Mouse (Mus musculus) ES-Bruce4 (cell line): ENCODE measurements at regions not wholly inside any gene's neighbourhood (a gene's known extent, or its start where the extent isn't known, plus 50 kb on each side); places are given as distances from the start of the nearest gene placed in this dataset.

ENCODE experiments used
- H3K27ac ChIP-seq: 2 replicates; pipeline ENCODE4 v1.5.1; 2012; ENCODE audit warnings: low read length, inconsistent platforms; ENCODE audit not compliant: insufficient read depth
- H3K27me3 ChIP-seq: 2 replicates; pipeline ENCODE4 v1.6.1; 2012; ENCODE audit warnings: mild to moderate bottlenecking, low read length, inconsistent platforms; ENCODE audit not compliant: control insufficient read depth, poor library complexity, insufficient read depth, severe bottlenecking
- H3K36me3 ChIP-seq: 2 replicates; pipeline ENCODE4 v1.6.1; 2012; ENCODE audit warnings: inconsistent platforms, mild to moderate bottlenecking, low read length, moderate library complexity; ENCODE audit not compliant: control insufficient read depth, poor library complexity, insufficient read depth, severe bottlenecking
- H3K4me1 ChIP-seq: one replicate; pipeline ENCODE4 v1.8.1; 2011; ENCODE audit warnings: low read length; ENCODE audit not compliant: control insufficient read depth, insufficient read depth
- H3K4me3 ChIP-seq: 2 replicates; pipeline ENCODE4 v1.5.1; 2011; ENCODE audit warnings: low read depth, mild to moderate bottlenecking, low read length
- H3K9ac ChIP-seq: 2 replicates; pipeline ENCODE4 v1.6.1; 2012; ENCODE audit warnings: low read depth, mild to moderate bottlenecking, inconsistent platforms; ENCODE audit not compliant: poor library complexity, severe bottlenecking
- H3K9me3 ChIP-seq: replicated peaks from 2 replicates; pipeline ENCODE4 v1.6.1; 2012; ENCODE audit warnings: mild to moderate bottlenecking, low read length, inconsistent platforms; ENCODE audit not compliant: control insufficient read depth, poor library complexity, insufficient read depth, severe bottlenecking
- CTCF ChIP-seq: IDR thresholded peaks from one replicate; pipeline ENCODE4 v1.8.1; 2011; ENCODE audit warnings: low read depth, low read length
- EP300 ChIP-seq: IDR thresholded peaks from 2 replicates; pipeline ENCODE4 v1.6.1; 2011; ENCODE audit warnings: low read depth, low read length; ENCODE audit not compliant: insufficient read depth
- POLR2A ChIP-seq: IDR thresholded peaks from one replicate; pipeline ENCODE4 v1.8.1; 2011; ENCODE audit warnings: low read length; ENCODE audit not compliant: insufficient read depth

- H3K9me3 ChIP-seq: no peaks in the 10 kb centered on the region
- H3K4me3 ChIP-seq: no peak overlapping the region
- no peak overlapping the region for H3K27ac ChIP-seq
- no peaks in the 10 kb centered on the region for H3K4me1 ChIP-seq
- TF ChIP-seq POLR2A: no peak
- no peak for TF ChIP-seq CTCF
- TF ChIP-seq EP300: no peak
- no peak overlapping the region for H3K9ac ChIP-seq
- H3K36me3 ChIP-seq: no peaks in the 10 kb centered on the region
- H3K27me3 ChIP-seq: no peaks in the 10 kb centered on the region
Measured at GRCm38 (mm10) chr5:46709596-46709995, 852.2 kb upstream of the Lcorl start.

- Histone ChIP-seq H3K27me3 (no peaks in the 10 kb centered on the region), H3K9ac (no peak overlapping the region), H3K27ac (no peak overlapping the region), H3K4me1 (no peaks in the 10 kb centered on the region), H3K36me3 (no peaks in the 10 kb centered on the region), H3K4me3 (no peak overlapping the region), H3K9me3 (no peaks in the 10 kb centered on the region)
- TF ChIP-seq EP300: no peak
- no peak for TF ChIP-seq CTCF
- no peak for TF ChIP-seq POLR2A
Measured at GRCm38 (mm10) chr5:46707845-46708244, 850.4 kb upstream of the Lcorl start.

- Histone ChIP-seq H3K36me3 (no peaks in the 10 kb centered on the region), H3K27me3 (no peaks in the 10 kb centered on the region), H3K9me3 (no peaks in the 10 kb centered on the region), H3K27ac (no peak overlapping the region), H3K4me1 (no peaks in the 10 kb centered on the region), H3K9ac (no peak overlapping the region), H3K4me3 (no peak overlapping the region)
- TF ChIP-seq EP300 (no peak), CTCF (no peak), POLR2A (no peak)
Measured at GRCm38 (mm10) chr5:46707021-46707420, 849.6 kb upstream of the Lcorl start.

GRCm38 (mm10) chr5:46678007-46678406 lies 820.6 kb upstream of the Lcorl start:
- Histone ChIP-seq H3K27me3 (no peaks in the 10 kb centered on the region), H3K36me3 (no peaks in the 10 kb centered on the region), H3K9me3 (no peaks in the 10 kb centered on the region), H3K4me3 (no peak overlapping the region), H3K4me1 (no peaks in the 10 kb centered on the region), H3K9ac (no peak overlapping the region), H3K27ac (no peak overlapping the region)
- no peak for TF ChIP-seq EP300
- no peak for TF ChIP-seq CTCF
- TF ChIP-seq POLR2A: no peak

- Histone ChIP-seq H3K27ac (no peak overlapping the region), H3K4me3 (no peak overlapping the region), H3K4me1 (no peaks in the 10 kb centered on the region), H3K27me3 (no peaks in the 10 kb centered on the region), H3K36me3 (no peaks in the 10 kb centered on the region), H3K9me3 (no peaks in the 10 kb centered on the region), H3K9ac (no peak overlapping the region)
- no peak for TF ChIP-seq CTCF
- no peak for TF ChIP-seq EP300
- no peak for TF ChIP-seq POLR2A
Measured at GRCm38 (mm10) chr5:46674810-46675502, 817.5 kb upstream of the Lcorl start.

GRCm38 (mm10) chr5:46673413-46673812 lies 816.0 kb upstream of the Lcorl start:
- Histone ChIP-seq H3K4me1 (no peaks in the 10 kb centered on the region), H3K36me3 (no peaks in the 10 kb centered on the region), H3K27ac (no peak overlapping the region), H3K9me3 (no peaks in the 10 kb centered on the region), H3K4me3 (no peak overlapping the region), H3K27me3 (no peaks in the 10 kb centered on the region), H3K9ac (no peak overlapping the region)
- no peak for TF ChIP-seq EP300
- TF ChIP-seq POLR2A: no peak
- TF ChIP-seq CTCF: no peak
